Mouse (Mus musculus) midbrain, postnatal 0 days (tissue): ENCODE data around the gene Scamp4. TPM values are rescaled to one million over a fixed set of nuclear protein-coding genes. Genes with fewer than 3 reads are reported as not detected.

ENCODE experiments used
- ATAC-seq: fragments of 200-750 bp; cut with Nextera tagmentation; 2 replicates; pipeline ENCODE4 v1.8.0; 2017; ENCODE audit warnings: moderate number of reproducible peaks, mild to moderate bottlenecking, moderate TSS enrichment, moderate library complexity; ENCODE audit not compliant: low FRiP score
- DNase-seq: peaks from one replicate; pipeline ENCODE4 v3.0.0-alpha.2; 2015; ENCODE audit warnings: low spot score
- H3K27ac ChIP-seq: fragments of 300-500 bp; sonication (generic); 2 replicates; pipeline ENCODE4 v1.5.1; 2014; ENCODE audit warnings: low read depth, mild to moderate bottlenecking, low read length, mixed read lengths
- H3K27me3 ChIP-seq: fragments of 300-500 bp; sonication (generic); 2 replicates; pipeline ENCODE4 v1.6.1; 2014; ENCODE audit warnings: low read length, control low read depth, mixed read lengths; ENCODE audit not compliant: insufficient read depth
- H3K36me3 ChIP-seq: fragments of 300-500 bp; sonication (generic); 2 replicates; pipeline ENCODE4 v1.6.1; 2014; ENCODE audit warnings: low read length, control low read depth, mixed read lengths; ENCODE audit not compliant: insufficient read depth
- H3K4me1 ChIP-seq: fragments of 300-500 bp; sonication (generic); 2 replicates; pipeline ENCODE4 v1.6.1; 2014; ENCODE audit warnings: mild to moderate bottlenecking, control low read depth, antibody characterized with exemption, low read length, mixed read lengths; ENCODE audit not compliant: insufficient read depth
- H3K4me2 ChIP-seq: fragments of 300-500 bp; sonication (generic); 2 replicates; pipeline ENCODE4 v1.6.1; 2014; ENCODE audit warnings: low read depth, mild to moderate bottlenecking, low read length, mixed read lengths; ENCODE audit not compliant: poor library complexity, severe bottlenecking
- H3K4me3 ChIP-seq: fragments of 300-500 bp; sonication (generic); 2 replicates; pipeline ENCODE4 v1.5.1; 2014; ENCODE audit warnings: low read depth, mild to moderate bottlenecking, low read length, moderate library complexity
- H3K9ac ChIP-seq: fragments of 300-500 bp; sonication (generic); replicated peaks from 2 replicates; pipeline ENCODE4 v1.6.1; 2014; ENCODE audit warnings: mild to moderate bottlenecking, low read length, moderate library complexity, mixed read lengths; ENCODE audit not compliant: poor library complexity, severe bottlenecking
- H3K9me3 ChIP-seq: fragments of 300-500 bp; sonication (generic); 2 replicates; pipeline ENCODE4 v1.6.1; 2016; ENCODE audit warnings: low read length, control low read depth
- CTCF ChIP-seq: IDR thresholded peaks from 2 replicates; pipeline ENCODE4 v1.5.1; 2016; ENCODE audit warnings: antibody characterized with exemption, mild to moderate bottlenecking
- WGBS: fragments of 180-500 bp; shearing (Covaris S2); extraction: QIAGEN DNeasy Blood & Tissue Kit; methylation state at CpG from one replicate; pipeline ENCODE4 v1.1.7; 2014; 5-methylcytosine and 5-hydroxymethylcytosine counted together
- polyA plus RNA-seq: library from polyadenylated mRNA; unstranded; fragments of >200 nt; fragmentation: Nextera tagmentation; extraction: Ambion mirVana; gene quantifications from 2 replicates; pipeline ENCODE4 v1.2.1, GENCODE M21; 2015
- total RNA-seq: library from RNA; depleted of rRNA; stranded (reverse); fragments of >200 nt; gene quantifications from 2 replicates; pipeline ENCODE4 v1.2.3, GENCODE M21; 2014

Gene Scamp4
- total and polyA plus RNA-seq, 2 experiments from 2014 or later, result 32.4 to 73.1 TPM

DNA sequence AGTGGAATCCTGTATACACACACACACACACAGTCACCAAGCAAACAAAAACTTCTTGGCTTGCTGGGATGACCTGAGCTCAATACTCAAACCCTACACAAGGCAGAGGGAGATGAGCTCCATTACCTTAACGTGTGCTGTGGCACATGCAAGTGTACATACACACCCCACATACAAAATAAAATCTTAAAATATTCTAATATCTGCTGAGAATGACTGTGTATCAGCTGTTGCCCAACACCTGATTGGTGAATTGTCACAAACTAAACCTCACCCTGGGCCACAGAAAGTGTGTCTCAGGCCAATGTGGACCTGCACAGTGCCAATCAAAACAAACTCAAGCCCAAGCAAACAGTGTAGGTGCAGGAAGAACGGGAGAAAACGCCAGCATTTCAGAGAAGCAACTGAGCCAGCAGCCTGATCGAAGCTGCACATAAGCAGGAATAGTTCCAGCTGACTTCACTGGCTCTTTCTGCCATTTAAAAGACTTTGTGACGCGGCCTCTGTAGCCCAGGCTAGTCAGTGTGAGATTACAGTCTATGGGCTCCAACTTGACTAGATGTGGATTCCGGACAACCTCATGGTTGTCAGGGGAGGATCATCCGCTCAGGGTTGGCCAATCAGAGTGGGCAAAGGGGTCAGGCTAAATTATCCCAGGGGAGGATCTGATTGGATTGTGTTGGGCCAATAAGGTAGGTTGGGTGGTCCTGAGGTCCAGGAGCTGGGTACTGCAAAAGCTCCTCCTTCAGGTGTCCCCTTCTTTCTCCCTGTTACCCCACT lies 17.0 kb downstream of the Scamp4 start:
- ATAC-seq, result no peak
- Histone ChIP-seq H3K36me3 (peaks cover 14% of the 10 kb centered on the region), H3K4me1 (peaks cover 11% of the 10 kb centered on the region), H3K4me3 (no peak overlapping the region), H3K9ac (no peak overlapping the region), H3K4me2 (no peak overlapping the region), H3K27me3 (no peaks in the 10 kb centered on the region), H3K9me3 (no peaks in the 10 kb centered on the region), H3K27ac (no peak overlapping the region)
- 32% methylated on average over 8 of the region's 8 CpGs for WGBS
- TF ChIP-seq CTCF, result no peak
- DNase-seq, result no peak

- DNase-seq (no peak), ATAC-seq (no peak)
- H3K27ac ChIP-seq, result no peak overlapping the region
- peaks cover 6% of the 10 kb centered on the region; the same call in 1 of the 2 replicates for H3K36me3 ChIP-seq
- no peak overlapping the region for H3K4me2 ChIP-seq
- TF ChIP-seq CTCF, result no peak
- H3K9ac ChIP-seq, result no peak overlapping the region
- H3K9me3 ChIP-seq, result no peaks in the 10 kb centered on the region
- WGBS, result 86% methylated on average over 9 of the region's 9 CpGs
- no peaks in the 10 kb centered on the region for H3K27me3 ChIP-seq
- H3K4me1 ChIP-seq, result peaks cover 11% of the 10 kb centered on the region
- H3K4me3 ChIP-seq, result no peak overlapping the region
Observed at GRCm38 (mm10) chr10:80620365-80620764, 17.7 kb downstream of the Scamp4 start.

DNA sequence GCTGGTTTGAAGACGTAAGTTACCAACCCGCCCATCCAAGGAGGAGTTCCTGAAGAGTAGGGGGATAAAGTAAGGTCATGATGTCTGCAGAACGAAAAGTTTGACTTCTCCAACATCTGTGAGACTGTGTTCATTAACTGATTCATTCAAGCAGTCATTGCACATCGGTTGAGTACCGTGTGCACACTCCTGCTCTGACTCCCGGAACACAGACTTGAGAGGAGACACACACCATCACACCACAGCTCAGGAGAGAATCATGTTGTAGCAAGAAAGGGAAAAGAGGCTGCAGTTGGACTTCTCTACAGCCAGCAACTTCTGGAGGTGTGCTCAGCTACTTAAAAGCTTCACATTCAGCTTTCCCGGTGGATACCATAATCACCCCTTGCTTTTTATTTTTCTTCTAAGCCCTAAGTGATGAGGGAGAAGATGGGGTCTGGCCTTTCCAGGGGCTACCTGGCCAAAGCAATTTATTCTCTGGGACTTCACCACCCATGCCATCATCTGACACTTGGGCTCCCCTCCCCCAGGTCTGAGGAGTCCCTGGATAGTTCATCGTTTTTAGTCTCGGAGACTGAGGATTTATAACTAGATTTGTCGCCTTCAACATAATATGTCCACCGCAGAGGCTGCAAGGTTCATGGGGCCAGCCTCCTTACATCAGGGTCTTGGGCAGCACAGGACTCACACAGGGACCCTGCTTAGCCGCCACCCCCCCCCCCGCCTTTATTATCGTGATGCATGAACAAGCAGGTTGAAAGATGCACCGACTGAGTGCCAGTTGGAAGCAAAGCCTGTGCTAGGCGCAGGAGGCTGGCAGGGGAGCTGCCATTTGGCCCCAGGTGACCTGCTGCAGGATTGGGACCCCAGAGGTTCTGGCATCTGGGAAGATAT lies 18.4 kb downstream of the Scamp4 start:
- TF ChIP-seq CTCF, result no peak
- peak overlapping the region; percentile 73 for H3K4me2 ChIP-seq
- DNase-seq (no peak), ATAC-seq (no peak)
- peaks cover 11% of the 10 kb centered on the region for H3K4me1 ChIP-seq
- peak overlapping the region; percentile 81 for H3K27ac ChIP-seq
- no peaks in the 10 kb centered on the region for H3K9me3 ChIP-seq
- H3K27me3 ChIP-seq, result no peaks in the 10 kb centered on the region
- H3K9ac ChIP-seq, result peak overlapping the region; percentile 62
- peaks cover 1% of the 10 kb centered on the region; the same call in 1 of the 2 replicates for H3K36me3 ChIP-seq
- 53% methylated on average over 16 of the region's 16 CpGs for WGBS
- peak overlapping the region; percentile 81 for H3K4me3 ChIP-seq

DNA sequence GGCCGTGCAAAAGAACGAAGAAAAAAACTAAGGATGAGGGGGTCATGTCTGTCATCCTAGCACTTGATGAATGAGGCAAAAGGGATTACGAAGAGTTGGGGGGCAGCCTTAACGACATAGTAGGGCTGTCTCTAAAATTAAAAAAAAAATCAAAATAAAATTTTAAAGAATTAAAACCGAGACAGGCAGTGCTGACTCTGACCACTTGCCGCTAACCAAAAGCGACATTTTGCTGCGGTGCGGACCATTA lies 18.9 kb downstream of the Scamp4 start:
- H3K27ac ChIP-seq, result peak overlapping the region; percentile 81
- H3K4me2 ChIP-seq, result peak overlapping the region; percentile 73
- WGBS, result under 1% methylated on average over 9 of the region's 9 CpGs
- no peak for TF ChIP-seq CTCF
- peak overlapping the region; percentile 62 for H3K9ac ChIP-seq
- ATAC-seq (no peak), DNase-seq (no peak)
- H3K4me1 ChIP-seq, result peaks cover 11% of the 10 kb centered on the region
- peak overlapping the region; percentile 81 for H3K4me3 ChIP-seq
- no peaks in the 10 kb centered on the region for H3K27me3 ChIP-seq
- no peaks in the 10 kb centered on the region for H3K36me3 ChIP-seq
- no peaks in the 10 kb centered on the region for H3K9me3 ChIP-seq

- WGBS, result 1% methylated on average over 64 of the region's 64 CpGs
- Histone ChIP-seq H3K4me2 (peak overlapping the region; percentile 73), H3K27ac (peak overlapping the region; percentile 81), H3K36me3 (no peaks in the 10 kb centered on the region), H3K4me1 (peaks cover 11% of the 10 kb centered on the region), H3K27me3 (no peaks in the 10 kb centered on the region), H3K9me3 (no peaks in the 10 kb centered on the region), H3K4me3 (peak overlapping the region; percentile 81), H3K9ac (peak overlapping the region; percentile 91)
- TF ChIP-seq CTCF, result no peak
- ATAC-seq (peak; percentile 96), DNase-seq (peak; percentile 100)
Observed at GRCm38 (mm10) chr10:80621940-80622660, 19.4 kb downstream of the Scamp4 start.
